Mouse (Mus musculus): ENCODE results near the gene P4hb. TPM values are rescaled to one million over a fixed set of nuclear protein-coding genes. Genes with fewer than 3 reads are reported as not detected.
"Not testable (repeated sequence)": the region's sequence is repeated elsewhere in the genome, so short reads cannot be mapped to it uniquely, and the experiment has no call there.

The P4hb gene
- polyA plus RNA-seq, 1 experiment: 1,223 TPM

- no peaks in the 10 kb centered on the region for H3K9me3 ChIP-seq
- peaks cover 77% of the 10 kb centered on the region for H3K4me1 ChIP-seq
- no peaks in the 10 kb centered on the region for H3K27me3 ChIP-seq (replicated peaks)
- peak overlapping the region; percentile 99 for H3K4me3 ChIP-seq (replicated peaks)
- H3K36me3 ChIP-seq (replicated peaks; ENCODE audit: low read length): peaks cover 53% of the 10 kb centered on the region
- TF ChIP-seq FLI1 (IDR thresholded peaks at IDR 0.05; ENCODE audit: low read length) (no peak), GATA1 (IDR thresholded peaks at IDR 0.05; ENCODE audit: borderline replicate concordance, low read length) (no peak)
Measured at GRCm38 (mm10) chr11:120574278-120574600, 1.2 kb upstream of the P4hb start.

DNA sequence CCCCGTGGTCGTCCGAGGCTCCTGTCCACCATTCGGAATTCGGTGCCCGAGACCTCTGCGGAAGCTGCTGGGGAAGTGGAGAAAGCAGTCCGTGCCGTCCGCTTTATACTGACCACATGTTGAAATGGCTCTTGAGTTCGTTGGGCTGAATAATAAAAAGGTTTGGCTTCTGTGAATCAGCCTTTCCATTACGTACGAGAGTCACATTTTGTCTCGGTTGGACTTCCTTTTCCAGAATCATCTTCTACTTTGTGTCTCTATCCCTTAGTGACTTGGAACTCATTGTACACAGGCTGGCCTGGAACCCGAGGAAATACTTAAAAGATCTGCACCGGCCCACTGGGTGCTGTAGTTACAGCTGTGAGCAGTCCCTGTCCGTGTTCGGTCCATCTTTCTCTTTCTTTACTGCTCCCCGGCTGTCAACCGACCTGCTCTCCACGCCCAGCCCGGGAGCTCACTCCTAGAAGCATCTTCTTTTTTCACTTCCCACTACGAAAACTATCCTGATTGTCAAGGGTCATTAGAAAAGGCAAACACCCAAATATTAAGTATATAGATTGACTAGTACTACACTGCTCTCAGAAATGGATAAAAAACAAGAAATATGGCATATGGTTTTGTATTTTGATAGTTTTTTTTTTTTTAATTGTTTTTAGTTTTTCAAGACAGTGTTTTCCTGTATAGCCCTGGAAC is 678 bp upstream of the P4hb start:
- peaks cover 49% of the 10 kb centered on the region for H3K36me3 ChIP-seq (replicated peaks; ENCODE audit: low read length)
- H3K9me3 ChIP-seq: no peaks in the 10 kb centered on the region
- peaks cover 72% of the 10 kb centered on the region for H3K4me1 ChIP-seq

DNA sequence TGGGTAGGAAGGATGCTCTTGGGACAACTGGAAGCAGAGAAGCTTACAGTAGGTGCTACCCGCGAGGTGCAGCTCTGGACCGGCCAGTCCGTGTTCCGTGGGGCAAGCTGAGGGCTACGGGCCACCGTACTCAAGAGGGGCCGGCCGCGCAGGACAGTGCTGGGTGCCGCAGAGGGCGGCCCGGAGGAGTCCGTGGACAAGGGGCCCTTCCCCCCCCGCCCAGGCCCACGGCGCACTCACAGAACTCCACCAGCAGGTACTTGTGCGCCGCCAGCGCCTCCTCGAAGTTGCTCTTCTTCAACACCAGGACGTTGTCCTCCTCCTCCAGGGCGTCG is 669 bp downstream of the P4hb start:
- Histone ChIP-seq H3K36me3 (replicated peaks; ENCODE audit: low read length) (peaks cover 49% of the 10 kb centered on the region), H3K4me1 (peaks cover 72% of the 10 kb centered on the region)

More for the DNA sequence above, 678 bp upstream of the P4hb start:
- TF ChIP-seq FLI1 (IDR thresholded peaks at IDR 0.05; ENCODE audit: low read length) (no peak), GATA1 (IDR thresholded peaks at IDR 0.05; ENCODE audit: borderline replicate concordance, low read length) (no peak)
- no peaks in the 10 kb centered on the region for H3K27me3 ChIP-seq (replicated peaks)
- peak overlapping the region; percentile 99 for H3K4me3 ChIP-seq (replicated peaks)

GRCm38 (mm10) chr11:120571754-120572416 is 1.2 kb downstream of the P4hb start:
- TF ChIP-seq FLI1 (IDR thresholded peaks at IDR 0.05; ENCODE audit: low read length) (no peak), GATA1 (IDR thresholded peaks at IDR 0.05; ENCODE audit: borderline replicate concordance, low read length) (no peak)
- peak overlapping the region; percentile 99 for H3K4me3 ChIP-seq (replicated peaks)
- no peaks in the 10 kb centered on the region for H3K27me3 ChIP-seq (replicated peaks)
- peaks cover 49% of the 10 kb centered on the region for H3K36me3 ChIP-seq (replicated peaks; ENCODE audit: low read length)
- no peaks in the 10 kb centered on the region for H3K9me3 ChIP-seq
- H3K4me1 ChIP-seq: peaks cover 72% of the 10 kb centered on the region

More for the DNA sequence above, 669 bp downstream of the P4hb start:
- TF ChIP-seq GATA1 (IDR thresholded peaks at IDR 0.05; ENCODE audit: borderline replicate concordance, low read length) (no peak), FLI1 (IDR thresholded peaks at IDR 0.05; ENCODE audit: low read length) (no peak)
- Histone ChIP-seq H3K27me3 (replicated peaks) (no peaks in the 10 kb centered on the region), H3K4me3 (replicated peaks) (peak overlapping the region; percentile 99), H3K9me3 (no peaks in the 10 kb centered on the region)

GRCm38 (mm10) chr11:120571122-120571521 is 1.9 kb downstream of the P4hb start:
- no peak for TF ChIP-seq FLI1 (IDR thresholded peaks at IDR 0.05; ENCODE audit: low read length)
- no peak for TF ChIP-seq GATA1 (IDR thresholded peaks at IDR 0.05; ENCODE audit: borderline replicate concordance, low read length)
- Histone ChIP-seq H3K27me3 (replicated peaks) (no peaks in the 10 kb centered on the region), H3K4me1 (peaks cover 70% of the 10 kb centered on the region), H3K4me3 (replicated peaks) (peak overlapping the region; percentile 99), H3K36me3 (replicated peaks; ENCODE audit: low read length) (peaks cover 49% of the 10 kb centered on the region), H3K9me3 (no peaks in the 10 kb centered on the region)

DNA sequence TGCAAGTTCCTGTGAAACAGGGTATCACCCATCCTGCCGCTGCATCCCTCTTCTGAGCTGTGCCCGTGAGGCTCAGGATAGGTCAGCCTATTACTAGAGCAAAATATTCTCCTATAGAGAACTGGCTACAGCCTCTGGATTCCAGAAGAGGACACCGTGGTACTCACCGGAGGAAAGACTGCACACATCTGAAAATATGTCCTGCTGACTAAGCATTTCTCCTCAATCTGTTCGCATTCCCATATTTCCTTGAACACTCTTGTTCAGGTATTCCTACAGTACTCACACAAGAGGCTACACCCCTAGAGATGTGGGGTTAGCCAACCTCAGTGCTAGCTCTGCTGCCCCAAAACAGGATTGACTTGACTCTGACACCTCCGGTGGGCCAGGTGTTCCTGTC is 4.7 kb downstream of the P4hb start:
- Histone ChIP-seq H3K9me3 (no peaks in the 10 kb centered on the region), H3K27me3 (replicated peaks) (no peaks in the 10 kb centered on the region), H3K4me3 (replicated peaks) (no peak overlapping the region), H3K36me3 (replicated peaks; ENCODE audit: low read length) (peaks cover 73% of the 10 kb centered on the region), H3K4me1 (peaks cover 60% of the 10 kb centered on the region)
- no peak for TF ChIP-seq FLI1 (IDR thresholded peaks at IDR 0.05; ENCODE audit: low read length)
- TF ChIP-seq GATA1 (IDR thresholded peaks at IDR 0.05; ENCODE audit: borderline replicate concordance, low read length): no peak

DNA sequence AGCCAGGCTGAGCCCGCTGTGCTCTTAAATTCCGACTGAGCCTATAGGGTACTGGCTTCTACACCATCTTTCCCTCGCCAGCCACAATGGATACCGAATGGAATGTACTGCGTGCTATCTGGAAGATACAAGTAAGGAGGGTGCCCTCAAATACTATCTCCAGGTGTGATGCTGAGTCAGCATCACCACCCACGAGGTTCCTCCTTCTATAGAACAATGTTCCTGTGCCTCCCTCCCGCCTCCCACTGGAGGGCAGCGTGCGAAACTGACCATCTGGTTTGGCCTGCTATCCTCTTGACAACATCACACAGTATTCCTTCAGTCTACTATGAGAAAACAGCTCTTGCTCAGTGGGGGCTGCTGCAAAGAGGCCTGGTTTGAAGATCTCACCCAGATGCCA is 7.9 kb downstream of the P4hb start:
- Histone ChIP-seq H3K4me1 (peaks cover 41% of the 10 kb centered on the region), H3K4me3 (replicated peaks) (no peak overlapping the region), H3K9me3 (no peaks in the 10 kb centered on the region), H3K36me3 (replicated peaks; ENCODE audit: low read length) (peaks cover 91% of the 10 kb centered on the region), H3K27me3 (replicated peaks) (no peaks in the 10 kb centered on the region)
- TF ChIP-seq FLI1 (IDR thresholded peaks at IDR 0.05; ENCODE audit: low read length) (no peak), GATA1 (IDR thresholded peaks at IDR 0.05; ENCODE audit: borderline replicate concordance, low read length) (no peak)

GRCm38 (mm10) chr11:120562949-120563348 is 10.1 kb downstream of the P4hb start:
- TF ChIP-seq FLI1 (IDR thresholded peaks at IDR 0.05; ENCODE audit: low read length) (no peak), GATA1 (IDR thresholded peaks at IDR 0.05; ENCODE audit: borderline replicate concordance, low read length) (no peak)
- no peaks in the 10 kb centered on the region for H3K27me3 ChIP-seq (replicated peaks)
- peaks cover 90% of the 10 kb centered on the region for H3K36me3 ChIP-seq (replicated peaks; ENCODE audit: low read length)
- H3K9me3 ChIP-seq: no peaks in the 10 kb centered on the region
- no peak overlapping the region for H3K4me3 ChIP-seq (replicated peaks)
- H3K4me1 ChIP-seq: peaks cover 31% of the 10 kb centered on the region

DNA sequence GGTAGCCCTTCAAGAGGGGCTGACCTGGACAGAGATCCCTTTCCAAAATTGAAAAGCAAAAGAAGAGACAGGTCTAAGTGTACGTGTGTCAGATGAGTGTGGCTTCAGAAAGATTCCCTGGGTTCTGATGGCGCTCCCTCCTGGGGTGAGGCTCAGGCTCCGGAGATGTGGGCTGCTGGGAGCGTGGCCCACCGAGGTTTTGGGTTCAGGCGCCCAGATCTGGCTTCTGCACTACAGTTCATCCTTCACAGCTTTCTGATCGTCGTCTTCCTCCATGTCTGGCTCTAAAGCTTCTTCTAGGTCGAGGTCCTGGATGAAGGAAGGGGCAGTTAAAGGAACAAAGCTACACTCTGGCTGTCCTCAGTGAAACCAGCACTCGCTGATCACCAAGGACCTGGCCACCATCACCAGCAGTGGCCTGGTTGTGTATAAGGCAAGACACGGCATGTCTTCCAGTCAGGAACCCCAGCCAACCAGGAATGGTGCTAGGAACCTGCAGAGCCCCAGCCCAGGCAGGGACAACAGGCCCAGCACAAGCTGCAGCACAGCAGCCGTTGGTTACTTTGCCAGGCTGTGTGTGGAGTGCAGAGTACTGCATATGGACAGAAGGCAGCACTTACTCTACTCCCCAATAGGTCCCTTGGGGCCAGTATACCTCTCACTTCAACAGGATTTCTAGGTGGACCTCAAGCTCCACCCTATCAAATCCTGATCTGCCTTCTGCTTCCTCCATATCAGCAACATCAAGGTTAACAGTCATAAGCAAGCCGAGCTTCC is 11.9 kb downstream of the P4hb start:
- H3K36me3 ChIP-seq (replicated peaks; ENCODE audit: low read length): peaks cover 75% of the 10 kb centered on the region
- no peak overlapping the region for H3K4me3 ChIP-seq (replicated peaks)

GRCm38 (mm10) chr11:120558843-120559242 is 14.2 kb downstream of the P4hb start:
- H3K4me1 ChIP-seq: peaks cover 24% of the 10 kb centered on the region
- H3K36me3 ChIP-seq (replicated peaks; ENCODE audit: low read length): peaks cover 53% of the 10 kb centered on the region
- not testable (repeated sequence) for H3K9me3 ChIP-seq; H3K27me3 ChIP-seq (replicated peaks); H3K4me3 ChIP-seq (replicated peaks)

More for the DNA sequence above, 11.9 kb downstream of the P4hb start:
- TF ChIP-seq FLI1 (IDR thresholded peaks at IDR 0.05; ENCODE audit: low read length) (no peak), GATA1 (IDR thresholded peaks at IDR 0.05; ENCODE audit: borderline replicate concordance, low read length) (no peak)
- H3K4me1 ChIP-seq: peaks cover 14% of the 10 kb centered on the region
- H3K27me3 ChIP-seq (replicated peaks): no peaks in the 10 kb centered on the region
- peaks cover 8% of the 10 kb centered on the region for H3K9me3 ChIP-seq

All from megakaryocyte, embryonic 14.5 days (primary cell).